Mouse (Mus musculus): ENCODE results near the gene Zfp541.

The Zfp541 gene

DNA sequence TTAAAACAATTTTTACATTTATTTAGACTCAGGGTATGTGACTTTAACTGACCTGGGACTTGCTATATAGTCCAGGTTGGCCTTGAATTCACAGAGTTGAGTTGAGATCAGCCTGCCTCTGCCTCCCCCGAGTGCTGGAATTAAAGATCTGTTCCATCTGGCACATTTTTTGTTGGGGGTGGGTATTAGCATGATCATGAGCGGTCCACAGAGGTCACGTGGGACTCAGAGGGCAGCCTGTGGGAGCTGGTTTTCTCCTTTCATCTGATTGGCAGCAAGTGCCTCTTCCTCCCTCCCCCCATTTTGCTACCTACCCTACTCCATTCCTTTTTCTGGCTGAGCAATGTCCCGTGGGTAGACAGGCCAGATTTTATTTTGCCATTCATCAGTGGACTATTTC is 19.0 kb downstream of the Zfp541 start:
- DNase-seq (ENCODE audit: low spot score): no peak

GRCm38 (mm10) chr7:16083361-16083760 is 21.7 kb downstream of the Zfp541 start:
- DNase-seq (ENCODE audit: low spot score): no peak

- DNase-seq (ENCODE audit: low spot score): no peak
Observed at GRCm38 (mm10) chr7:16087587-16087986, 26.0 kb downstream of the Zfp541 start.

DNA sequence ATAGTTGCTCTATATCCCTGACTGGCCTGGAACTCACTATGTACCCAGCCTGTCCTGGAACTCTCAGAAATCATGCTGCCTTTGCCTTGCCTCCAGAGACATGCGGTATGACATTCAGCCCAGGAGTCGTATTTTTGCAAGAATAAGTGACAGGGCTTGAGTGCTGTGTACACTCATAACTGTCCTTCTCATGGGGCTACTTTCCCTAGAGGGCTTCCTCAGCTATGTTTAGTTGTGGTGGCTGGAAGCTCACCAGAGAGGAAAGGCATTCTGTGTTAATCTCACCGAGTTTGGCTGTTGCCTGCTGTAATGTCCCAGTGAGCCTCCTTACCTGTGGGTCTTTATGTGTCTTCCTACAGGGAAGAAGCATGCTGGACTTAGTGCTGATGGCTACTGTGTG is 33.0 kb downstream of the Zfp541 start:
- DNase-seq (ENCODE audit: low spot score): no peak

DNA sequence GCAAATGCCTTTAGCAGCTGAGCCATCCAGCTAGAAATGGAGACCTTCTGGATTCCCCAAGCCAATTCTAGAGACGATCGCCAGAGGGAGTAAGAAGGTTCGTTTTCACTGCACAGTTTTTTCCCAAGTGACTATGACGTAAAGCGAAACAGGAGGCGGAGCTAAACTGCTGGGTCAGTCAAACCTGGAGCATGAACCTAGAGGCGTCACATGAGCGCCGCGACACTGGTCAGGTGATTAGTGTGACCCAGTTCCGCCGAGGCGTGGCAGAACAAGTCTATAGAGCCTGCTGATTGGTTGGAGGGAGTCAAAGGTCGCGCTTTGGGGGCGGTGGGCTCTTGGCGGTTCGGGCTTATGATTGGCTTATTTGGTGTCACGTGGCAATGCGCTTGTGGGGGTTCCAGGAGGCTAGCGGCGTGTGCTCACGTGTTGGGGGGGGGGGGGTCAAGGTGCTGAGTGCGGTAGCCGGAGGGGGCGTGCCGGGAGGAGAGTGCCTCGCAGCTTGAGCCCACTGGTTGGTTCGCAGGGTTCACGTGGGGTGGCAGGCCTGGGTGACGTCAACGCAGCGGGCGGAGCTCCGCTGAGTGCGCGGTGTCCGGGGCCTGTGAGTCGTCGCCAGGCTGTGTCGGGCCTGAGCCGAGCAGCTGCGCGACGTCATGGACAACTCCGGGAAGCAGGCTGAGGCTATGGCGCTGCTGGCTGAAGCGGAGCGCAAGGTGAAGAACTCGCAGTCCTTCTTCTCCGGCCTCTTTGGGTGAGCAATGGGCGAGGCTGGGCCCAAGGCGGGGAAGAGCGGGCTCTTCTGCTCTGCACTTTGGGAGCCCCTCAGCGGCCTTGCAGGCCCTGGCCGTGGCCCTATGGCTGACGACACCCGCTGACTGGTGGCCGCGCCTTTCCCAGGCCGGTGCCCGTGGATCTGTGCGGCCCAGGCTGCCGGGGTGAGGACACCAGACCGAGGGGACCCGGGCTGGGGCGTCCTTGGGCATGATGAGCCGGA is 36.7 kb downstream of the Zfp541 start, which contains the start of gene Napa:
Gene Napa (plus strand): TSS at position 438 of the 997 bp plus-strand sequence.
- DNase-seq (ENCODE audit: low spot score): peak; percentile 93

- DNase-seq (ENCODE audit: low spot score): no peak
Observed at GRCm38 (mm10) chr7:16099901-16100300, 38.3 kb downstream of the Zfp541 start.

DNA sequence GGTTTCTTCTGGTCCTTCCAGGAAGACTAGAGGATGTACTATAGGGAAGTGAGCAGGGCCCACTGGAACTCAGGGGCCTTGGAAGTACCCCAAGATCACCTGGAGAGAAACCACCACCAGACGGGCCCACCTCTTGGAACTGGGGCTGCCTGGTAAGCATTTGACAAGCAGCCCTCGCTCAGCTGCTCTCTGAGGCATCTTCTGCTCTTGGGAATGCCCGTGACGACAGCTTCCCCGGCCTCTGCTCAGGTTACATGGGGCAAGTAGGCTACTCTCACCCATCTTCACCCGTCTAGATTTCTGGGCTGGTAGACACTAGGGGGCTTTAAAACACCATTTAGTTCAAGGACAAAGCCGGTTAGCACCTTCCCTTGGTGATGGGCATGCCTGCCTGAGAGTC is 39.5 kb downstream of the Zfp541 start:
- DNase-seq (ENCODE audit: low spot score): no peak

DNA sequence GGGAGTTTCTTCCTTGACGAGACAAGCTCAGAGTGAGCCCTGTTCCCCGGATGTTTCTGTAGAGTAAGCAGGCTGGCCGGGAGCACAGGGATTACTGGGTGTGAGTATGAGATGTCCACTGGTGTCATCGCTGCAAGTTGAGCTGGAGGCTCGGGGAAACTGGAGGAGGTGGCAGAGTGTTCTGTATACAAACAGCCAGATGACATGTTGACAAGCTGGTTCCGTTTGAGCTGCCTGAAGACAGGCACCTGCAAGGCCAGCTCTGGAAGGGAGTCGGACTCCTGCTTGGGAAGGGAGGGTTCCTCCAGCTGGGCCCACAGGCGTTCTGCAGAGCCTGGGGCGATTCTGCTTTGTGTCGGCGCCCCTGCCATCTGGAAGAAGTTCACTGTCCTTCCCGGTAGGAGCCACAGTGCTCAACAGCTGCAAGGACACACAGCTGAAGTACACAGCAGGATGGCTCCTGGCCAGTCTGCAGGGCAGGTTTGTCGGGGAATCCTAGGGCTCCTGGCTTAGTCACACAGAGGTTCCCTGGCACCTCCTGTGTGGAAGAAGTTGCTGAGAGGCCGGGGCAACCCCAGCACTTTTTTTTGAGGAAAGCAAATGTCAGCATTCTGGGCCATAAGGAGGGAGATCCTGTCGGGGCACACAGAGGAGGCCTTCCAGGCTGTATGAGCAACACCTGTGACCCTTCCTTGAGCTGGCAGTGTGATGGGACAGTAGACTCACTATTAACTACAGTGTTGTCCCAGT is 40.3 kb downstream of the Zfp541 start:
- no peak for DNase-seq (ENCODE audit: low spot score)

DNA sequence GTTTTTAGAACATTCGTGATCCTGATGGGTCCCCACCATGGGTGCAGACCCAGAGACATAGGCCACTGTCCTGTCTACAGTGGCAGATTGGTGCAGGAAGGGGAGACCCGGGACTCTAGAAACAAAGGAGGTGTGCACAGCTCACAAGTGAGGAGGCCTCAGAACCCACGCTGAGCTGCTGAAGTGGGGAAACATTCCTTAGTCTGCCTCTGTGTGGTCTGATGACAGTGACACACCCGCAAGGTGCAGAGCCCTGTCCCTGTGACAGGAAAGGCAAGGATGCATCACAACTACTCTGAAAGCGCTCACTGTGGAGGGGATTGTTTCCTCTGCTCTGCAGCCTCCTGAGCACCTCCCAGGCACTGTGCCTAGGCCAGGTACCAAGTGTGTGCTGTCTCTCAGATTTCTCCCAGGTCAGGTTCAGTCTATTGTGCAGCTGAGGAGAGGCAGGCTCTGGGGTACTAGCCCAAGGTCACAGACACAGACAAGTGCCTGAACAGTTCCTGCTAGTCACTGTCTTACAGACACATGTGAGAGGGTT is 41.1 kb downstream of the Zfp541 start:
- no peak for DNase-seq (ENCODE audit: low spot score)

DNA sequence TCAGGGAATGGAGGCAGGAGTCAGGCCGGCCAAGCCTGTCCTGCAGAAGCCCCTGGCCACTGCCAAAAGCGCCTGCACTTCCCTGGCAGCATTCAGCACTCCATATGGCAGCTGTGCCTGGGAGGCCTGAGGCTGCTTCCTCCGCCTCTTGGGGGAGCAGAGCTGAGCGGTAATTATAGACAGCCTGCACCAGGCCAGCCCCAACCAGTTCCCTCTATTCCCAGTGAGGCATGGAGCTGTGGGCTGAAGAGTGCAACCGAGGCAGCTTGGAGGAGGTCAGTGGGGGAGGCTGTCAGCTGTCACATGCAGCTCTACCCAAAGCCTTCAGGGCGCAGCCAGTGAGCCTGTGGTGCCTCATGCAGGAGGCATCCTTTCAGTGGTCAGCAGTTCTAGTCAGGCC is 42.1 kb downstream of the Zfp541 start:
- DNase-seq (ENCODE audit: low spot score): no peak

DNA sequence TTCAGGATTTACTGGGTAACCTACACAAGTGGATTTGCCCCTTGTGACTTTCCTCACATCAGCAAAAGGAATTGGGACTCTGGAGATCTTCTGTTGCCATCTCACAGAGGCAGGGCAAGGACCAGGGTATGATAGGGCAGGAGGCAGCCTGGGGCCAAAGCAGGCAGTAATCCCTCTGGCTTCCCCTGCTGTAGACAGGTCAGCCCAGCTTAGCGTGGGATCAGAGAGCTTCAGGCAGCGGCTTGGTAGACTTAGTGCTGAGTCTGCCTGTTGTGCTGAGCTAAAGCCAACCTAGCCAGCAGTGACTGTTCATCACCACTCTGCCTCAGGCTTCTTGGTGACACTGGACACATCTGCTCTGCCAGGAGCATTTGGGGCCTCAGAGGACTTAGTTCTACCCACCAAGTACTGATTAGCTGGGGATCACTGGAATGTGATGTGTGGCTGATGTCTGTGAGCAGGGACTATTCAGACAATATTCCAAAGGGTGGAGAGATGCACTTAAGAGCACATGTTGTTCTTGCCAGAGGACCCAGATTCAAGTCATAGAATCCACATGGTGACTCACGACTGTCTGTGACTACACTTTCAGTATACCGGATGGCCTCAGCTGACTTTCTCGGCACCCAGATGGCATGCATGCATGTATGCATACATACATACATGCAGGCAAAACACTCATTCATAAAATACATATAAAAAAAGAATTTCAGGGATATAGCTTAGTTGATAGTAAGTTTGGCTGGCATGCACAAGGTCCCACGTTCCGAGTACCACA is 43.2 kb downstream of the Zfp541 start:
- DNase-seq (ENCODE audit: low spot score): no peak

GRCm38 (mm10) chr7:16108886-16109542 is 47.4 kb downstream of the Zfp541 start:
- DNase-seq (ENCODE audit: low spot score): no peak

GRCm38 (mm10) chr7:16110158-16110557 is 48.5 kb downstream of the Zfp541 start:
- no peak for DNase-seq (ENCODE audit: low spot score)

GRCm38 (mm10) chr7:16111284-16112090 is 49.9 kb downstream of the Zfp541 start:
- DNase-seq (ENCODE audit: low spot score): no peak

DNA sequence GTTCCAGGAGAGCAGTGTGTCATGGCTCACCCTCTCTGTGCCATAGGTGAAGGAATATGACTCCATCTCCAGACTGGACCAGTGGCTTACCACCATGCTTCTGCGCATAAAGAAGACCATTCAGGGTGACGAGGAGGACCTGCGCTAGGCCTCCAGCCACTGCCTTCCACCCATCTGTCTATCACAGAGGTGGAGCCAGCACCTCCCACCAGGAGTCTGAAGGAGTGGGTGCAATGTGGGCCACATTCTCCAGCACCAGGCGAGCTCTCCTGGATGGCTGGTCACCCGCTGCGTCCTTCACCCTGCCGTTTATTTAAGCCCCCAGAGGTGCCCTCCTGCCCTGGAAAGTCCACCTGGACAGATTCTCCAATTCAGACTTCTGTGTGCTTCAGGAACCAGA is 54.8 kb downstream of the Zfp541 start:
- DNase-seq (ENCODE audit: low spot score): no peak

- no peak for DNase-seq (ENCODE audit: low spot score)
Observed at GRCm38 (mm10) chr7:16117100-16117499, 55.5 kb downstream of the Zfp541 start.

DNA sequence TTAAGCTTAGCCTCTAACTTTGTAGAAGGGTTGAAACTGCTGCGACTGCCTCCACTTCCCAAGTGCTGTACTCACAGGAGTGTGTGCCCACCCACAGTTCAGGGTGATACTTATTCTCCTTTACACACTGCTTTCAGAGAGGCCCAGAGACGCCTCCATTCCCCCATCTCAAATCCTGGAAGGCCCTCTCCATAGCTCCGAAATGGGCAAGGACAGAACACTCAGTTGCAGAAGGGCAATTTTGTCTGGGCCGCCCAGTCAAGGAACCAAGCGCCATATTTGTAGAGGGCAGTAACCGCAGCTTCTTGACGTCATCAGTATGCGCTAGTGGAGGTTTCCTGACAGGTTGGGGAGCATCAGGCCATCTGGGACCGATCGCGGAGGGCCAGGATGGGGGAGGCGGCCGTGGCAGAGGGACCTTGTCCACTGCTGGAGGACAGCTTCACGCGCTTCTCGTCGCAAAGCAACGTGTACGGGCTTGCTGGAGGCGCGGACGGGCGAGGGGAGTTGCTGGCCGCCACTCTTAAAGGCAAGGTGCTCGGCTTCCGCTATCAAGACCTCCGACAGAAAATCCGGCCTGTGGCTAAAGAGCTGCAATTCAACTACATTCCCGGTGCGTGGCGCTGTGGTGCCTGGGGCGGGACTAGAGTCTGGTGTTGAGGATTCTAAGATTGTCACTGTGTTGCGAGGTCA is 58.1 kb downstream of the Zfp541 start, which contains the start of gene Kptn:
Gene Kptn (plus strand): TSS at position 327 of the 693 bp plus-strand sequence.
- peak; percentile 92 for DNase-seq (ENCODE audit: low spot score)

GRCm38 (mm10) chr7:16120262-16120600 is 58.6 kb downstream of the Zfp541 start:
- DNase-seq (ENCODE audit: low spot score): no peak

- no peak for DNase-seq (ENCODE audit: low spot score)
Observed at GRCm38 (mm10) chr7:16125829-16126228, 64.2 kb downstream of the Zfp541 start.

- DNase-seq (ENCODE audit: low spot score): no peak
Observed at GRCm38 (mm10) chr7:16128344-16128743, 66.7 kb downstream of the Zfp541 start.
